Mouse (Mus musculus) adipocyte (in vitro differentiated cells): ENCODE measurements around the gene Atn1.
"Not testable (repeated sequence)": the region's sequence is repeated elsewhere in the genome, so short reads cannot be mapped to it uniquely, and the experiment has no call there.

Experiments
- DNase-seq: peaks from one replicate; pipeline ENCODE4 v3.0.0-alpha.2; 2016; ENCODE audit warnings: low spot score

Atn1 gene

GRCm38 (mm10) chr6:124755831-124756595, at the start of gene Atn1, which contains the start of gene Gm45234:
TSS of gene Atn1 (minus strand) at chr6:124756524.
TSS of gene Gm45234 (minus strand) at chr6:124756021.
- peak; percentile 76 for DNase-seq

GRCm38 (mm10) chr6:124805341-124806321, 49.3 kb upstream of the Atn1 start:
- peak; percentile 99 for DNase-seq

GRCm38 (mm10) chr6:124804341-124804740, 48.0 kb upstream of the Atn1 start:
- DNase-seq = no peak

GRCm38 (mm10) chr6:124803691-124804090, 47.4 kb upstream of the Atn1 start:
- not testable (repeated sequence) for DNase-seq

GRCm38 (mm10) chr6:124803061-124803460, 46.7 kb upstream of the Atn1 start:
- no peak for DNase-seq

- not testable (repeated sequence) for DNase-seq
Measured at GRCm38 (mm10) chr6:124802400-124802799, 46.1 kb upstream of the Atn1 start.

GRCm38 (mm10) chr6:124796200-124796599, 39.9 kb upstream of the Atn1 start:
- DNase-seq = no peak

- DNase-seq = no peak
Measured at GRCm38 (mm10) chr6:124795781-124796180, 39.5 kb upstream of the Atn1 start.

GRCm38 (mm10) chr6:124791911-124792310, 35.6 kb upstream of the Atn1 start:
- DNase-seq = no peak

- no peak for DNase-seq
Measured at GRCm38 (mm10) chr6:124790121-124790520, 33.8 kb upstream of the Atn1 start.

GRCm38 (mm10) chr6:124789519-124789918, 33.2 kb upstream of the Atn1 start:
- no peak for DNase-seq

- no peak for DNase-seq
Measured at GRCm38 (mm10) chr6:124787722-124788121, 31.4 kb upstream of the Atn1 start.

- no peak for DNase-seq
Measured at GRCm38 (mm10) chr6:124786756-124787420, 30.6 kb upstream of the Atn1 start.

- peak; percentile 58 for DNase-seq
Measured at GRCm38 (mm10) chr6:124782436-124782835, 26.1 kb upstream of the Atn1 start.

- no peak for DNase-seq
Measured at GRCm38 (mm10) chr6:124780917-124781316, 24.6 kb upstream of the Atn1 start.

- no peak for DNase-seq
Measured at GRCm38 (mm10) chr6:124779984-124780416, 23.7 kb upstream of the Atn1 start.

GRCm38 (mm10) chr6:124779222-124779983, 23.1 kb upstream of the Atn1 start, which contains the start of gene Lrrc23:
TSS of gene Lrrc23 (minus strand) at chr6:124779727.
- DNase-seq = no peak

GRCm38 (mm10) chr6:124770511-124770910, 14.2 kb upstream of the Atn1 start:
- no peak for DNase-seq

- DNase-seq = no peak
Measured at GRCm38 (mm10) chr6:124770013-124770412, 13.7 kb upstream of the Atn1 start.

- no peak for DNase-seq
Measured at GRCm38 (mm10) chr6:124769101-124769765, 12.9 kb upstream of the Atn1 start, which contains the start of gene Eno2. TSS of gene Eno2 (minus strand) at chr6:124769673.

- no peak for DNase-seq
Measured at GRCm38 (mm10) chr6:124768704-124769044, 12.3 kb upstream of the Atn1 start.
